Mouse (Mus musculus): ENCODE results near the gene Pcdh11x. TPM values are rescaled to one million over a fixed set of nuclear protein-coding genes. Genes with fewer than 3 reads are reported as not detected.
"Not testable (repeated sequence)": the region's sequence is repeated elsewhere in the genome, so short reads cannot be mapped to it uniquely, and the experiment has no call there.

Pcdh11x gene
- under 1 TPM; 0.07 to 0.18 TPM for total RNA-seq (2021)
- long read RNA-seq, experiment 1 = 0 reads
- long read RNA-seq, experiment 2 = 0 reads

DNA sequence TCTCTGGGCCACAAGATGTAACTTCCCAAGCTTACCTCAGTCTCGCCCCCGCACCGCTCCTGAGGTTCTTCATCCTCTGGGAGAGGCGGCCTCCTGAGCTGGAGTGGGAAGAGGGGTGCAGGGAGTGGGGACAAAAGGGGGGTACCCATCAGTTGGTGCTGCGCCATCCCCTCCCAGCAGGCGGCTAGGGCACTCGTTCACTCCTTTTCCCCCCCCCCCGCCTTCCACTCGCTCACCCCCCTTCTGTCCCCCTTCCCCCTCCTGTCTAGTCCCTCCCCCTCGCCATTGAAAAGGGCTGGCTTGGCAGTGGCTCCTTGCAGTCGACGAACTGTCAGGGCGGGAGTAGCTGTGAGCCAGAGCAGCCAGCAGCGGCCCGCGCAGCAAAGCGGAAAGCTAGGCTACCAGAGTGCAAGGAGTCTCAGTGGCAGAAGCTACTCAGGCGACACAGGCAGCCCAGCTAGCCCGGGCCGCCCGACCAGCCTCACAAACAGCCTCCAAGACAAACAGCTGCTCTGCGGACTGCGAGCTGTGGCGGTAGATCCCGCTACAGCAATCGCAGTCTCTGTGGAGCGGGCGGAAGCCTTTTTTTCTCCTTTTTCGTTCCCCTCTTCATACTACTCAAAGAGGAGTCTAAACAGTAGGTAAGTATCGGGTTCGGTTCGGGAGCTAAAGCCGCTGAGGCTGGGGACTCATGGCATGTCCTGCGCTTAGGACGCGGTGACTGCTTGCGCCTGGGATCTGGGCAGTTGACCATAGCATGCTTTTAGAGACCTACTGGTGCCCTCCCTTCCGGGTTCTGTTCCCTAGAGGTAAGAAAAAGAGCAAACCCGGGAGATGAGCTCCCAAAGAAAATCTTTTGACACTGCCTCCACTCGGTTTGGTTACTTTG is at the start of gene Pcdh11x:
TSS of gene Pcdh11x (plus strand) at position 249 of the 889 bp plus-strand sequence.
- intact Hi-C loops (cut with DNase I) = no loop called here
- DNase-seq = no peak

DNA sequence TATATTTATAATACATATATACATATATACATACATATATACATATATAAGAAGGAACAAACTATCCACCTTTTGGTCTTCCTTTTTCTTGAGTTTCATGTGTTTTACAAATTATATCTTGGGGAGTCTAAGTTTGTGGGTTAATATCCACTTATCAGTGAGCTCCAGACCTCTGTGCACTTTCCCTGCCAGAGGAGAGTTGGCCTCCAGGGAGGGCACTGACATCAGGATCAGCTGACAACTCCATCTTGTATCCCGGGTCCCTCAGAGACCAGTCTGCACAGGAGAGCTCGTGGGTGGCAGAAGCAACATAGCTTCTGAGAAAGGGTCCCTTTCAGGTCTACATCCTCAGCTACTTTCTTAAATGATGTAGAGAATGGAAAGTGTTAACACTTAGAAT is 30.0 kb upstream of the Pcdh11x start:
- intact Hi-C loops (cut with DNase I) = no loop called here
- no peak for DNase-seq

DNA sequence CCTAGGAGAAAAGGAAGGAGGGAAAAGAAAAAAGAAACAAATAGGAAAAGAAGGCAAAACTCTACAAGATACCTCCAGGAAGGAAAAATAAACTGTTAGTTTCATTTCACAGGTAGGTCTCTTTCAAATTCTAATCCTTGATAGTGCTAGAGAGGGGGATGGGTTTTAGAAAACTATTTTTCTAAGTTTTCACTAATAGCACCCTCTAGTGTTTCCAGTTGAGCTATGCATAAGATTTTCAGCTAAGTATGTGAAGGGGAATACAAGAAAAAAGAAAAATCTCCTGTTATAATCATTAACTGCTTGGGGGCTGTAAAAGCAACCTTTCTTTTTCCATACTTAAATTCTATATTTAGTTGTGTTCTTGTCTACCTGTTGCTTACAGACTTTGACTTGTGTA is 4.5 kb upstream of the Pcdh11x start:
- DNase-seq = no peak
- intact Hi-C loops (cut with DNase I) = no loop called here

DNA sequence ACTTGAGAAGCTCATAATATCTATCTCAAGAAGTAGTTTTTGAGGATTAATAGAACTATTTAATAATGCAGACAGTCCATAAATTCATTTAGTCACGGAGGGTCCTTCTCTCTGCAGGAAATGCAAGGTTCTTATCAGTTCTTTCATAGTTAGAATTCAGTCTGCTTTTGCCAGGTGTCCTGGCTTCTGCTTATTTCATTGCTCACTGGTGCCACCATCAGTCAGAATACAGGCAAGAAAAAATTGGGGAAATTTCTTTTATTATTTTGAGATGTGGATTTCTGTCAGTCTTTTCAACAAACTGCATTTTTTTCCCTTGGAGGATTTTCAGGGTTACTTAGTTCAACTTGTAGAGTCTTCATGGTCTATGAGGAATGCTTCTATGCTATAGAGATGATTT is 2.6 kb upstream of the Pcdh11x start:
- intact Hi-C loops (cut with DNase I) = no loop called here
- no peak for DNase-seq

DNA sequence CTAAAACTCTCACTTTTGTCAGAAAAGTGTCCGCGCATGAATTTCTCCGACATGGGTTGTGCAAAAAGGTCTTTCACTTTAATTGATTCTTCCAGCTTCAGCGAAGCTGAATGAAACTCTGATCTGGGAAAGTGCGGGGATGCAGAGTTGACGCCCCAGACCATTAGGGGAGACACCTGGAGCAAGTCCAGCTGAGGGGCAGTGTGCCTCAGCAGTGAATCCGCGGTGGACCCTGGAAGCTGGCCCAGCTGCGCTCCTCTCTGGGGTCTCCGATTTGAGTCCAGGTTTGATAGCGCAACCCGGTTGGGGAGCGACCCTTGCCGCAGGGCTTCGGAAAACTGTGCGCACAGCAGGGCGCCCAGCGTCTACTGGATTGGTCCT is 831 bp downstream of the Pcdh11x start:
- DNase-seq = no peak
- intact Hi-C loops (cut with DNase I) = no loop called here

DNA sequence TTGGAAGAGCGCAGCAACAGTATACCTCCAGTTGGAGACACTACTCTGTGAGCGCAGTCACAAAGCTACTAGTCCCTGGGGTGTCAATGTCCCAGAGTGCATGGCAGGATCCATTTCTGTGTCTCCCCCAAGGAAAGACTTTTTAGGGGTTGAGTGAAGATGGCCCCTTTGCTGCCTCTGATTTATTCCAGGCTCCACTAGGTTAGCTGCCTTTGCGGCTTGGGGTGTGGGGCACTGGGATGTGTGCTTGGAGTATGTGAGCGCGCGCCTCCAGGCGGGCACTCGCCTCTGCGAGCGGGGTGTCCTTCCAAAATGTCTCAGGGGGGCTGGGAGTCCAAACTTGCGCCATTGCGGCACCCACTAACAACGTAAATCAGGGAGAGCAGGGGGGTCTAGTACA is 1.6 kb downstream of the Pcdh11x start:
- DNase-seq = no peak
- intact Hi-C loops (cut with DNase I) = no loop called here

DNA sequence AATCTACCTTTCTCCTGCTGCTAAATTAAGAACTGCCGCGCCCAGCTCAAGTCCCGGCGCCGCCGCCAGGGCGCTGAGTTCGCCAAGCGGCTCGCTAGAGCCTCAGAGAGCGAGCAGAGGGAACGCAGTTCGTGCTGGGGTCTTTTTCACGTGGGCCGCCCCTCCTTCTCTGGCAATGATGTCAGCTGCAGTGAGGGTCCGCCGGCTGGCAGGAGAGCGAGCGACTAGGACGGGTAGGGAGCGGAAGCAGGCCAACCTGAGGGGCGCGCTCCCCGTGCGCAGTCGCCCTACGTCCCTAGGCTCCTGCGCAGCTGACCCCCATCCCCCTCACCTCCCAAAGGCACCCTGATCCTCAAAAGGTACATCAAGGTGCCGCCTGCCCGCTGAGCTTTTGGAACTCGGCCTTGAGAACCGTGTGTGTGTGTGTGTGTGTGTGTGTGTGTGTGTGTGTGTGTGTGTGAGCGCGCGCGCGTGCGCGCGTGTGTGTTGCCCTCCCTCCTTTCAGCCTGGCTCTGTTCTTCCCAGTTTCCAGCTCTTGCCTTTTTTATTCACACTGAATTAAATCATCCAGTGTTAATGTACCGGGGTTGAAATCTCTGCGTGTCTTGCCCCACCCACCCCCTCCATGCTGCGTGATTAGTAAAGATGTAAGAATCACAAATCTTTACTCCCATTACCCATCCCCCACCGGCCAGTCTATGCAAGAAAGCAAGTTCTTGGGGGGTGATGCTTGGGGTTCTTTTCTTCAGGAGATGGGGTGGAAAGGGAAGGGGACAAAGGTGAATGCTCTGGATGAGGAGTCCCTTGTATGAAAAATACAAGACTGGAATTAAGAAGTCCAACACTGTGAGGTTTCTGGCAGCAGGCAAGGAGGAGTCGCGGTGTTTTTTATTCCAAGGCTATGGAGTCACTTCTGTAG is 3.0 kb downstream of the Pcdh11x start:
- no peak for DNase-seq

DNA sequence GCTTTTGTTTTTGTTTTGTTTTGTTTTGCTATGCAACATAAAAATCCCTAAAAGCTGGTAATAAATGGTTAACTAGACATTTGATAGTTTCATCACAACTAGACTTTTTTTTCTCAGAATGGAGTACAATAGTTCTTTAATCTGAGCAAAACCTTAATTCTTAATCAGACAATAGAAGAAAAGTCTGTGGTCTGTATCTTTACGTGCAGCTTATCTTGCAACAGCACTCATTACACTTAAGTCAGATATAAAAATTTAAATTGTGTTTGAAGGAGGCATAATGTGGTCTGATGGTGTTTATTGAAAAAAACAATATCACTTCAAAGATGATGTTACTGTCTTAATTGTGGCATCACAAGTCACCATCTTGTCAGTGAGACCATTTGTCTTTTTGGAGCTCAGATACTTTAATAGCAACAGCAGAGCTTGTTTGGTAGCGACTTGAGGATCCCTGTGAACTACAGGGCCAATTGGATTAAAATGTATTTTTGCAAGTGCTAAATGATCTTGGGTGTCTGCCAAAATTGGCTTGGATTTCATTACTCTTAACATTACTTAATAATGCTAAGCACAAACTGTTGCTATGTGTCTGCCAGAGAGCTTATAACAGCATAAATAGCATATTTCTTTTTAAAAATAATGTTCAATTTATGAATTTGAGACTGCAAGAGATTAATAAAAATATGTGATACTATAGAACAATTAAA is 11.6 kb downstream of the Pcdh11x start:
- intact Hi-C loops (cut with DNase I) = no loop called here

More for the DNA sequence above, 3.0 kb downstream of the Pcdh11x start:
- intact Hi-C loops (cut with DNase I) = no loop called here

DNA sequence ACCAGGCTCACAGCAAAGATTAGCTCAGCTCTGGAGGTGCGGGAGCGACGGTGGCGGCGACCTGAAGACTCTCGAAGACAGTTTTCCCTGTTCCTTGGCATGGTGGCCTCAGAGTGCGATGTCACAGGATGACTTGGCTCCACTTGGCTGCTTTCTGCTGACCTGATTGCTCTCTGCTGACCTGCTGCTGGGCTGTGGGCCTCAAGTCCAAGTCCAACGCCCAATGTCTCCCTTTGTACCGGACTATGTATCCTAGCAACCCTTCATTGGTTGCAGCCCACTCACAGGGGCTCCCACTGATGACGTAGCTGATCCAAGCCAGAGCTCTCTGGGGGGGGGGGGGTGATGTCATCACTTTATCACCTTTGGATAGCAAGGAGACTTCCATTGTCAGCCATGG is 22.9 kb downstream of the Pcdh11x start, which contains the start of gene H2afb3:
TSS of gene H2afb3 (minus strand) at position 101 of the 400 bp plus-strand sequence.
- DNase-seq; intact Hi-C loops (cut with DNase I): not testable (repeated sequence)

More for the DNA sequence above, 11.6 kb downstream of the Pcdh11x start:
- no peak for DNase-seq

DNA sequence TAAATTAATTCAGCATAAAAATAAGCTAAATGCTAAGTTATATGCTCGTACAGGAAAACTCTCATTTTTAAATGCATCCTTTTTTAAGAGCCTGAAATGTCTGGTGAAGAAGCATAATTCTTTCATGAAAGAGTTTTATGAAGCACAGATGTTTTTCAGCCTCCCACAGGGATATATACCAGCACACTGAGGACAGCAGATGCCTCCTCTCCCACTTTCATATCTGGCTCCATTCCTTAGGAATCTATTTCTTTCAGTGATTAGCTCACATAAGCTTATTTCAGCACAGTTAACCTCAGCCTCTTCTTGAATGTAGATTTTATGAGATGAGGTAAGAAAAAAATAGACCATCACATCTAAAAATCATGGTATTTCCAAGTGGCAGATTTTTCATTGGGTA is 176.2 kb downstream of the Pcdh11x start:
- DNase-seq = no peak
- intact Hi-C loops (cut with DNase I) = no loop called here

DNA sequence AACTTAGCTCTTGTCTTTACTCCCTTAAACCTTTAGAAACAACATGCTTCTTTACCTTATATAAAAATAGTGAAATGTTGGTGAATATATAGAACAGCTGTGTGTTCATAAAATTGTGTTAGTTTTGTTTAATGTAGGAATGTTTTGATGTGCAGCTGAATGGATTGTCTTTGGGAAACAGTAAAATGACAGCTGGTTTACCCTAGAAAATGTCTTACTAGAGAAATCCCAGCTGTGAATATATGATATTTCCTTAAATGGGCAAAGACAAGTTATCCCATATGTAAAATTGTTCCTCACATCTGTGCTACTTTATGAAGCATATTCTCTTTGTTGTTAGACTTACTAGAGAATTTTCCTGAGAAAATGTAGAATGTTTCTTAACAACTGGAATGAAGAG is 196.4 kb downstream of the Pcdh11x start:
- no peak for DNase-seq
- intact Hi-C loops (cut with DNase I) = no loop called here

DNA sequence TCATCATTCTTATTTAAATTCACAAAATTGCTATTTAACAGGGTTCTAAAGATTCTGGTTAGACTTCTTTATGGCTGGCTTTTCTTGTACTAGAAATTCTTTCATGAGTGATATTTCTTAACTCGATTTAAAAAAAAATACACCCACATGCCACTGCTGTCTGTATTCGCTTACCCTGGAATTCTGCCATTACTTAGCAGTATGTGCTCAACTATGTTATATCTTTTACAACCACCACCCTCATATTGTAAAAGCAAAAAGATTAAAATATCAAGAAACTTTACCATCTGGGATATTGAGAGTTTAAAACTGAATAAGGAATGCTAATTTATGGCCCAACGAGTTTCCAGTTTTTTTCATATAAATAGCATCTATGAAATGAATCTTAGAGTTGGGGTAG is 234.9 kb downstream of the Pcdh11x start:
- no peak for DNase-seq
- intact Hi-C loops (cut with DNase I) = no loop called here

DNA sequence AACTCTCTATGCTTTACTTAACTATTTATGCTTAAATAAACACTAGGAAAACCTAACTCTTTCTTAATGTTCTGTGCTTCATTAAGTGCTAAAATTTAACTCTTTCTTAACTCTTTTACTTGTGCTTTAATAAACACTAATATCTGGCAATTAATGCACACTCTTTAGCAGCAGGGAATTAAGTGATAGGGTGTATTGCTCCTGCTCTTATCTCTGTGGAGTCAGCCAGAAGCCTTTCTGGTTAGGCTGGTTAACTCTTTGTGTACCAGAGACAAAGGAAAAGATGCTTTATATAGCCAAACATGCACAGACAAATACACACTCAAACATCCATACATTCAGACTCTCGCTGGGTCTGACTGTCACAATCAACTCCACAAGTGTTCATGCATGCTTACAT is 309.2 kb downstream of the Pcdh11x start:
- intact Hi-C loops (cut with DNase I) = no loop called here
- DNase-seq = no peak

DNA sequence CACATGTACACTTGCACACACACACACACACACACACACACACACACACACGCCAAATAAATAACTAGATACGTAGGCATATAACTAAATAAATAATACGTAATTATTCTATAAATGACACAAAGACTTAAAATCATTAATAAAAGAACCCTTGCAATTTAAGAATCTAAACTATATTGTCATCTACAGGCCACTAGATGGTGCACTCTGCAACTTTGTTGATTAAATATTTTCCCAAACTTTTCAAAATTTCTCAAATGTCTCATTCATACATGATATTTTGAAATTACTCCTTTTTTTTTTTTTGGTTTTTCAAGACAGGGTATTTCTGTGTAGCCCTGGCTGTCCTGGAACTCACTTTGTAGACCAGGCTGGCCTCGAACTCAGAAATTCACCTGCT is 328.4 kb downstream of the Pcdh11x start:
- DNase-seq = no peak
- intact Hi-C loops (cut with DNase I) = no loop called here

DNA sequence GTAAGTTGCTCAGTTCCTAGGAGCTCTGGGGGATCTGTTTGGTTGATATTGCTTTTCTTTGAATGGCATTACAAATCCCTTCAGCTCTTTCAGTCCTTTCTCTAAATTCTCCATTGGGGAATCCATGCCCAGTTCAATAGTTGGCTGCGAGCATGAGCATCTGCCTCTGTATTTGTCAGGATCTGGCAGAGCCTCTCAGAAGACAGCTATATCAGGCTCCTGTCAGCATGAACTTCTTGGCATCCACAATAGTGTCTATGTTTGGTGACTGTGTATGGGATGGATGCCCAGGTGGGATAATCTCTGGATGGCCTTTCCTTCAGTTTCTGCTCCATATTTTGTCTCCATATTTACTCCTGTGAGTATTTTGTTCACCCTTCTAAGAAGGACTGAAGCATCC is 380.2 kb downstream of the Pcdh11x start:
- DNase-seq = not testable (repeated sequence)

DNA sequence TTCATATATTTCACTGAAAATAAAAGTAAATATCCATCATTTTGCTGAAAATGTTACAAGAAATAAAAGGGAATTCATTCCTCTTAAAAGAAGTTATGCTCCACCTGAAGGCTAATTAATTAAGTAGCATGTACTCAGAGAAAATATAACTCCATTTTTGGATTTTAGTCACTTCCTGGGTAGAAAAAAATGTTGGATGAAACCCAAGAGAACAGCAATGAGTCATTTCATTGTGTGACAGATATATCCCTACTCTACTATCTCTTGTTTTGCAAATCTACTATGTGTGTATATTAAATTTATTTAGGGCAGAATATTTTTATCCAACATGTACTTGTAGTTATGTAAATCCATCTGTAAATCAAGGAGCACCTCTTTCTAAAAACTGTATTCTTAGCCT is 444.1 kb downstream of the Pcdh11x start:
- DNase-seq = no peak
- intact Hi-C loops (cut with DNase I) = no loop called here

More for the DNA sequence above, 380.2 kb downstream of the Pcdh11x start:
- intact Hi-C loops (cut with DNase I) = not testable (repeated sequence)

DNA sequence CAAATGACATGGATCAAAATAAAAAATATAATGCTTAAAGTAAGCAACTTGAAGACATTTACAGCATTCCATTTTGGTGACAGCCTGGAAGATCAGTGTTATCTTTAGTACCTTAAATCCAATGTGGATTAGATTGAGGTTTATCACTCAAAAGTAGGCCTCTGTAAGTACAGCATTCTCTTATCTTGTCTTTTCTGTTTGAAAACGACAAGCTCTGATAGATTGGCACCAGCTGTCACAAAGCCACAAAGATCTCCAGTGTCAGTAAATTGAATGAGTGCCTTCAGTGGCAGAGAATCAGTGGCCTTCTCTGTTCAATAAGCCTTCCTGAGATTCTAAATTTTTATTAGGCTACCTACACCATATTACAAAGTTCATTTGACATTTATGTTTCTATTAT is 445.7 kb downstream of the Pcdh11x start:
- intact Hi-C loops (cut with DNase I) = no loop called here
- no peak for DNase-seq

DNA sequence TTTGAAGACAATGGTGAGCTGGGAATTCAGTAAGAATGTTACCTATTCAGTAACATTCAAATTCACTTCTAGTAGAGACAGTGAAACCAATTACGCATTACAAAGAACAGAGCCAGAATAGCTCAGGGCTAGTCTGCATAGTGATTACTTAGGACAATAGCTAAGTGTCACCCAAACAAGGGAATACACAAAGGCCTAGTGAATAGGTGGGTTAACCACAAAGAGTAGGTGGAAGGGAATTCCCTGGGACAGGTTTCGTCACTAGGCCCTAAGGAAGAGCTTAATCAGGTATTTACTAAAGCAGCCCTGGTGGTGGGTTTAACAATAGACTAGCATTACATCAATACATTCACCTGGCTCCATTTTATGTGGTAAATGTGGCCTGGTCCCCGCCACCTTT is 654.5 kb downstream of the Pcdh11x start:
- intact Hi-C loops (cut with DNase I) = no loop called here
- no peak for DNase-seq
